Mouse (Mus musculus) kidney, embryonic 14.5 days (tissue): ENCODE measurements around the gene Prkce. TPM values are rescaled to one million over a fixed set of nuclear protein-coding genes. Genes with fewer than 3 reads are reported as not detected.

Source experiments
- ATAC-seq: fragments of 200-750 bp; cut with Nextera tagmentation; 2 replicates; pipeline ENCODE4 v1.8.0; 2017; ENCODE audit warnings: moderate number of reproducible peaks, mild to moderate bottlenecking, moderate TSS enrichment, moderate library complexity; ENCODE audit not compliant: low FRiP score, low TSS enrichment
- H3K27ac ChIP-seq: fragments of 300-500 bp; sonication (generic); 2 replicates; pipeline ENCODE4 v1.5.1; 2014; ENCODE audit warnings: low read depth, mild to moderate bottlenecking, low read length, moderate library complexity, mixed read lengths
- H3K27me3 ChIP-seq: fragments of 300-500 bp; sonication (generic); 2 replicates; pipeline ENCODE4 v1.6.1; 2014; ENCODE audit warnings: mild to moderate bottlenecking, low read length; ENCODE audit not compliant: control insufficient read depth, insufficient read depth
- H3K36me3 ChIP-seq: fragments of 300-500 bp; sonication (generic); 2 replicates; pipeline ENCODE4 v1.6.1; 2014; ENCODE audit warnings: low read length, mixed read lengths; ENCODE audit not compliant: control insufficient read depth, insufficient read depth
- H3K4me1 ChIP-seq: fragments of 300-500 bp; sonication (generic); 2 replicates; pipeline ENCODE4 v1.6.1; 2014; ENCODE audit warnings: low read length, mixed read lengths; ENCODE audit not compliant: control insufficient read depth, insufficient read depth
- H3K4me2 ChIP-seq: fragments of 300-500 bp; sonication (generic); replicated peaks from 2 replicates; pipeline ENCODE4 v1.6.1; 2014; ENCODE audit warnings: low read depth, mild to moderate bottlenecking, low read length
- H3K4me3 ChIP-seq: fragments of 300-500 bp; sonication (generic); 2 replicates; pipeline ENCODE4 v1.5.1; 2014; ENCODE audit warnings: mild to moderate bottlenecking, low read length
- H3K9ac ChIP-seq: fragments of 300-500 bp; sonication (generic); 2 replicates; pipeline ENCODE4 v1.6.1; 2014; ENCODE audit warnings: low read depth, mild to moderate bottlenecking, low read length, moderate library complexity
- H3K9me3 ChIP-seq: fragments of 300-500 bp; sonication (generic); 2 replicates; pipeline ENCODE4 v1.6.1; 2016; ENCODE audit warnings: low read length; ENCODE audit not compliant: control insufficient read depth
- WGBS: fragments of 180-500 bp; shearing (Covaris S2); extraction: QIAGEN DNeasy Blood & Tissue Kit; methylation state at CpG from one replicate; pipeline ENCODE4 v1.1.7; 2014; 5-methylcytosine and 5-hydroxymethylcytosine counted together
- polyA plus RNA-seq: library from polyadenylated mRNA; unstranded; fragments of >200 nt; fragmentation: Nextera tagmentation; extraction: Ambion mirVana; gene quantifications from 2 replicates; pipeline ENCODE4 v1.2.1, GENCODE M21; 2014

Gene Prkce
- polyA plus RNA-seq, 1 experiment from 2014 or later, result 8.8 TPM

DNA sequence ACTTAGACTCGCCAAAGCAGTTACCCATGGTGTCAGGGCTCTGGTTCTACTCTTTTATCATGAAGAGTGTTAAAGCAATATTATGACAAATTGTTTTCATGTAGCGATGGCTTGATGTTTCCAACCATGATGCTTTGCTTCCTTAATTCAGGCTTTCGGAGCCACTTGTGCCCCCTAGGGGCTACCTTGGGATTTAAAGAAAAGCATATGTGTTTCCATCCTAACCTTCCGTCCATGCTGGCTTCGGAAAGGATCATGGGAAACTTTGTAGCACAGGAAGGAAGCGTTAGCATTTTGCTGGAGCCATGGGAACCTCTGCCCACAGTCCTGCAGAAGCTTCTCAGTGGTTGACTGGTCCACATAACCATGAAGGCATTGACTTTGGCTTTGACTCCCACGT is 351.0 kb downstream of the Prkce start:
- Histone ChIP-seq H3K9me3 (no peaks in the 10 kb centered on the region), H3K36me3 (no peaks in the 10 kb centered on the region), H3K4me3 (no peak overlapping the region), H3K27ac (no peak overlapping the region), H3K4me1 (no peaks in the 10 kb centered on the region), H3K4me2 (no peak overlapping the region), H3K27me3 (no peaks in the 10 kb centered on the region), H3K9ac (no peak overlapping the region)
- WGBS, result 91% methylated on average over 7 of the region's 7 CpGs
- no peak for ATAC-seq

DNA sequence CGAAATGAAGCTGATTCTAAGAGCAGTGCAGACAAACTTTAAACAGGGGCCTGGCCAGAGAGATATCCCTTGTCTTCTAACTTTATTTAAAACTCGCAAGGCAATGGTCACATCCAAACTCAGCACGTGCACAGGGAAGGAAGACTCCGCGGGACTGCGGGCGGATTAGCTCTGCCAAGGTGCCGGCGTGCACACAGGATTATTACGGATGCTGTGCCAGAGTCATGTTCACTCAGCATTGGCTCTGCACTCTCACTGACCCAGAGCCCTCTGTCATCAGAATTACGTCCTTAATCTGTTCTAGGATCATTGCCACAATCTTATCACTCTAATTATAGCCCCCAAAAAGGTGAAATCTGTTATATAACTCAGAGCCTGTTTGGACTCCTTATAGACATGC is 353.7 kb downstream of the Prkce start:
- Histone ChIP-seq H3K4me1 (no peaks in the 10 kb centered on the region), H3K27ac (no peak overlapping the region), H3K9me3 (no peaks in the 10 kb centered on the region), H3K27me3 (no peaks in the 10 kb centered on the region), H3K9ac (no peak overlapping the region), H3K4me3 (no peak overlapping the region), H3K4me2 (no peak overlapping the region), H3K36me3 (no peaks in the 10 kb centered on the region)
- WGBS, result 93% methylated on average over 11 of the region's 11 CpGs
- ATAC-seq, result no peak

DNA sequence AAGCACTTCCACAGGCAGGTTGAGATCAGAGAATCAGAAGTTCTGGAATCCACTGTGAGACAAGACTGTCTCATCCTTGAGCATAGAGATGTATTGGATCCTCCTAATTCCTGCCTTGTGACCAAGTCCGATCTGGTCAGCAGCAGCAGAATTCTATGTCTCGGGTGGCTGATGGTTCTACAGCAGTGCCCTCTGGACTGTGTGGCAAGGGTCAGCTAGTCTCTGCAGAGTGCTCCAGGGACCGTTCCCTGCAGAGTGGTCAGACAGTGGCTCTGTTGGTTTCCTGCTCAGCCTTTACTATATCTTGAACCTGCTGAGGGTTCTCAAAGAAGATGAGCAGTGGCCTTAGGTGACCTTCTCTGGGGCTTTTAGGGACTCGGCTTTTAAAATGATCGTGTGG is 355.1 kb downstream of the Prkce start:
- no peaks in the 10 kb centered on the region for H3K4me1 ChIP-seq
- 90% methylated on average over 5 of the region's 5 CpGs for WGBS

DNA sequence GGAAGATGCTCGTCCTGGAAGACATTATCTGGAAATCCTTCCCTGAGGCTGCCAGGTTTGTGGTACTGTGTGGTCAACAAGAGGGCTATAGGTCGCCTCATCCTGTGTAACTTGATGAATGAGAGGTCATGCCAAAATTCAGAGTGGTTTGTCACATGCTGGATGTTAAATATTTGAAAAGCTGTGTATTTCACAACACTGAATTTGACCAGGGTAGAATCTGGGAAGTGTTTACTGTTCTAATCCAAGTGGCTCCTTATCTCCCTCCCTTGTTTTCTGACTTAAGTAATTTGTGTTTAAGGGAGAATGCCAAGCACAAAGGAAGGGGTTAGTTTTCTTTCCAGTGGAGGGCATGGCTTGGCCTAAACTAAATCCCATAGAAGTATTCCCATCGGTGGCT is 355.8 kb downstream of the Prkce start:
- Histone ChIP-seq H3K9ac (no peak overlapping the region), H3K36me3 (no peaks in the 10 kb centered on the region), H3K27ac (no peak overlapping the region), H3K4me2 (no peak overlapping the region), H3K27me3 (no peaks in the 10 kb centered on the region), H3K4me1 (no peaks in the 10 kb centered on the region), H3K9me3 (no peaks in the 10 kb centered on the region), H3K4me3 (no peak overlapping the region)
- no peak for ATAC-seq
- WGBS, result 83% methylated on average over 3 of the region's 3 CpGs

More for the DNA sequence above, 355.1 kb downstream of the Prkce start:
- Histone ChIP-seq H3K9me3 (no peaks in the 10 kb centered on the region), H3K9ac (no peak overlapping the region), H3K27me3 (no peaks in the 10 kb centered on the region), H3K36me3 (no peaks in the 10 kb centered on the region), H3K4me3 (no peak overlapping the region), H3K27ac (no peak overlapping the region), H3K4me2 (no peak overlapping the region)
- no peak for ATAC-seq

DNA sequence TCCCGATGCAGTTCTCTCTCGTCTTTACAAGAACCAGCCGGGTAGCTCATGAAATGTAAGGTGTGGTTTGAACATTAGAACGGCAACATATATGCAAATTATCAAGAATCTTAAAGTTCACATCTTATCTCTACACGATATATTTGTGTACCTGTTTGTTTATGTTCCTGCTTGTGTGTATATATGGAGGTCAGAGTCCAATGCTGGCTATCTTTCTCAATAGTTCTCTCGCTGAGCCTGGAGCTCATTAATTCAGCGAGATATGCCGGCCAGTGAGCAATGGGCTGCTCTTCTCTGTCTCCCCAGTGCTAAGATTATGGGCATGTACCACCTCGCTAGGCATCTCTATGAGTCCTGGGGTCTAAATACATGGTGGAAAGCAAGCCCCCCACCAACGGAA is 356.3 kb downstream of the Prkce start:
- H3K9me3 ChIP-seq, result no peaks in the 10 kb centered on the region
- H3K4me3 ChIP-seq, result no peak overlapping the region
- no peak overlapping the region for H3K27ac ChIP-seq
- no peak for ATAC-seq
- no peak overlapping the region for H3K9ac ChIP-seq
- H3K4me2 ChIP-seq, result no peak overlapping the region
- H3K27me3 ChIP-seq, result no peaks in the 10 kb centered on the region
- no peaks in the 10 kb centered on the region for H3K36me3 ChIP-seq
- H3K4me1 ChIP-seq, result no peaks in the 10 kb centered on the region
- 95% methylated on average over 10 of the region's 10 CpGs for WGBS

DNA sequence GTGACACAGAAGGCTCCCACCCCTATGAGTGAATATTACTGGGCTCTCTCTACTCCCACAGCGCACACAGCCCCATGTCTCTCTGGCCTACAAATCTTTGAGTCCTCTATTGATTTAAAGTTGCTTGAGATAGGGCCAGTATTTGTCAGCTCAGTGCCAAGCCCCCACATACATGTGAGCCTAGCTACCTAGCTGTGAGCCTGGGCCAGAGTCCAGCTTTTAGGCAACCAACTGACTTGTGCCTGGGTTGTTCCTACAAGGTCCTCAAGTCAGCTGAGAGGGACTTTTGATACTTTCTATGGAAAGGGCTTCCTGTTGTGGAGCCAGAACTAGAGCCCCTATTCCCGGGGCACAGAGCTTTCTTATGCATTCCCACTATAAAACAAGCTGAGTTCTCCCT is 357.5 kb downstream of the Prkce start:
- H3K4me1 ChIP-seq, result peaks cover 3% of the 10 kb centered on the region
- no peaks in the 10 kb centered on the region for H3K27me3 ChIP-seq
- WGBS, result 91% methylated on average over 2 of the region's 2 CpGs
- no peak for ATAC-seq
- H3K9me3 ChIP-seq, result no peaks in the 10 kb centered on the region
- no peak overlapping the region for H3K9ac ChIP-seq
- no peaks in the 10 kb centered on the region for H3K36me3 ChIP-seq
- H3K27ac ChIP-seq, result no peak overlapping the region
- H3K4me2 ChIP-seq, result no peak overlapping the region
- no peak overlapping the region for H3K4me3 ChIP-seq

DNA sequence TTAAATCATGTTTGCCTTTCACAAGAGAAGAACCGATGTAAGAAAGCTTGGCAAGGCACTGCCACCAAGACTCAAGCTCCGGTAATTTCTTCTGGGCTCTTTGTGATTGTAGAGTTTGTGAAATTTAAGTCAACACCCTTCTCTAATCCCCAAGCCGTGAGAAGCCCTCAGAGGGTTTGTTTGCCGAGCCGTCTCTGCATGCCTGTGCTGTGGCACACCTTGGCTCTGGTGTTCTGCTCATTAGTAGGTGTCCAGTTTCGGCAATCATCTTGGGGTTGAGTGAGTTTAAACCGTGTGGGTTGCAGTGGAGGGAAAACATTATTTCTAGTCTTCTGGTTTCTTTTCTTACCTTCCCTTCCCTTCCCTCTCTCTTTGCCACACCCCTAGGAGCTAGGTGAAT is 358.4 kb downstream of the Prkce start:
- Histone ChIP-seq H3K4me1 (peaks cover 7% of the 10 kb centered on the region), H3K27ac (no peak overlapping the region), H3K27me3 (no peaks in the 10 kb centered on the region), H3K4me2 (no peak overlapping the region), H3K9ac (no peak overlapping the region), H3K4me3 (no peak overlapping the region), H3K9me3 (no peaks in the 10 kb centered on the region), H3K36me3 (no peaks in the 10 kb centered on the region)
- no peak for ATAC-seq
- WGBS, result 63% methylated on average over 7 of the region's 7 CpGs

DNA sequence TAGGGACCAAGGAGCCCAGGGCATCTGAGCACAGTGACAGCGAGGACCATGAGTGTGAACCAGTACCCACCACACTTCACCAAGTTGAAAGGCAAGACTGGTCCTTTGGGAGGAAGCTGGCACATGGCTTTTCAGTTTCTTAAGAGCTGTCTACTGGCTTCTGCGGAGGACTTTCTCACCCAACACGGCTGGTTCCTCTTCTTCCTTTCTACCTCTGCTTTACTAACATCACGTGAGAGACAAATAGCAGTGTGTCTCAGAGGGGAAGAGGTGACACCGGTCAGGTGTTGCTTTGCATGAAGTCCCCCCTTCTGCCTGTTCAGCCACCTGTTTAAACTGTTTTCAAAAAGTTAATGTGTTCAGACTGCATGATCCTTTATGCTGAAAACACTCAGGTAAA is 359.7 kb downstream of the Prkce start:
- no peak overlapping the region for H3K27ac ChIP-seq
- H3K4me3 ChIP-seq, result no peak overlapping the region
- no peaks in the 10 kb centered on the region for H3K27me3 ChIP-seq
- peaks cover 9% of the 10 kb centered on the region for H3K4me1 ChIP-seq
- ATAC-seq, result no peak
- 93% methylated on average over 5 of the region's 5 CpGs for whole genome bisulfite sequencing
- no peaks in the 10 kb centered on the region for H3K9me3 ChIP-seq
- H3K9ac ChIP-seq, result no peak overlapping the region
- H3K36me3 ChIP-seq, result no peaks in the 10 kb centered on the region
- no peak overlapping the region for H3K4me2 ChIP-seq

DNA sequence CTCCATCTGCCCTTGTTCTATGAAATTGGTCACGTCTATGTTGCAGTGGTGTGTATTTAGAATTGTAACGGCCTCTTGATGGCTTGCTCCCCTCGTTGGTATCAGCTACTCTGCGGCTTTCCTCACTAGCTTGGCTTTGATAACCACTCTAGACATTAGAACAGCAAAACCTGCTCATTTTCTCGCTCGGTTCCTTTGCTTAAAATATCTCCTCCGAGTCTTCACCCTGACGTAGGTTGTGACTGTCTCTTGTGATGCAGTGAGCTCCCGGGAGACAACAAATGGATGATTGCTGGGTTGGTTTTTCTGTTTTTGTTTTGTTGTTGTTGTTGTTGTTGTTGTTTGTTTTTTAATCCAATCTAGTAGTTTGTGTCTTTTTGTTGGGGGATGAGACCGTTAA is 361.4 kb downstream of the Prkce start:
- no peak overlapping the region for H3K27ac ChIP-seq
- H3K36me3 ChIP-seq, result no peaks in the 10 kb centered on the region
- no peak overlapping the region for H3K4me3 ChIP-seq
- no peak overlapping the region for H3K4me2 ChIP-seq
- no peaks in the 10 kb centered on the region for H3K9me3 ChIP-seq
- no peak for ATAC-seq
- no peaks in the 10 kb centered on the region for H3K27me3 ChIP-seq
- 67% methylated on average over 10 of the region's 10 CpGs for WGBS
- no peak overlapping the region for H3K9ac ChIP-seq
- H3K4me1 ChIP-seq, result peaks cover 17% of the 10 kb centered on the region

DNA sequence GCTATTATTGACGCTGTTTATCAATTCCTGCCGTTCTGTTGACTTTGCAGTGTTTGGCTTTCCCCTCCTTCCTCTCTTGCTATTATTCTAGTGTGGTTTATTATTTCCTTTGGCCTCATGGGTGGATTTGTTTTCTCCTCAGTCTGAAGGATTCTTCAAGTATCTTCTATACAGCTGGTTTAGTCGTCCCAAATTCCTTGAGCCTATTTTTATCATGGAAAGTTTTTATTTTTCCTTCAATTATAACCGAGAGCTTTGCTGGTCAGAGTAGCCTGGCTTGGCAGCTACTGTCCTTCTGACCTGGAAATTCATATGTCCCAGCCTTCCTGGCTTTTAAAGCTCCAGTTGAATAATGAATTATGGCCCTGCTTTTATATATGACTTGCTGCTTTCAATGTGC is 361.8 kb downstream of the Prkce start:
- Histone ChIP-seq H3K4me3 (no peak overlapping the region), H3K4me2 (no peak overlapping the region), H3K9ac (no peak overlapping the region), H3K27me3 (no peaks in the 10 kb centered on the region), H3K27ac (no peak overlapping the region), H3K4me1 (peaks cover 17% of the 10 kb centered on the region), H3K9me3 (no peaks in the 10 kb centered on the region), H3K36me3 (no peaks in the 10 kb centered on the region)
- no peak for ATAC-seq
- WGBS, result 38% methylated on average over 4 of the region's 4 CpGs
